Mouse (Mus musculus) intestine, embryonic 14.5 days (tissue): ENCODE data around the gene Rufy3. TPM values are rescaled to one million over a fixed set of nuclear protein-coding genes. Genes with fewer than 3 reads are reported as not detected.

Experiments
- ATAC-seq: fragments of 200-750 bp; cut with Nextera tagmentation; replicated peaks from 2 replicates; pipeline ENCODE4 v1.8.0; 2017; ENCODE audit warnings: low read depth, moderate number of reproducible peaks, moderate TSS enrichment, moderate library complexity; ENCODE audit not compliant: low FRiP score, low TSS enrichment
- DNase-seq: peaks from one replicate; pipeline ENCODE4 v3.0.0-alpha.2; 2018; ENCODE audit warnings: low spot score
- H3K27ac ChIP-seq: fragments of 300-500 bp; sonication (generic); 2 replicates; pipeline ENCODE4 v1.5.1; 2014; ENCODE audit warnings: low read depth, mild to moderate bottlenecking, control low read depth
- H3K27me3 ChIP-seq: fragments of 300-500 bp; sonication (generic); replicated peaks from 2 replicates; pipeline ENCODE4 v1.6.1; 2014; ENCODE audit warnings: low read length, control low read depth; ENCODE audit not compliant: control insufficient read depth, insufficient read depth
- H3K36me3 ChIP-seq: fragments of 300-500 bp; sonication (generic); 2 replicates; pipeline ENCODE4 v1.6.1; 2014; ENCODE audit warnings: low read length, control low read depth; ENCODE audit not compliant: control insufficient read depth, insufficient read depth
- H3K4me1 ChIP-seq: fragments of 300-500 bp; sonication (generic); replicated peaks from 2 replicates; pipeline ENCODE4 v1.6.1; 2014; ENCODE audit warnings: low read length, control low read depth, mixed read lengths; ENCODE audit not compliant: control insufficient read depth, insufficient read depth
- H3K4me2 ChIP-seq: fragments of 300-500 bp; sonication (generic); 2 replicates; pipeline ENCODE4 v1.6.1; 2014; ENCODE audit warnings: low read length
- H3K4me3 ChIP-seq: fragments of 300-500 bp; sonication (generic); 2 replicates; pipeline ENCODE4 v1.5.1; 2014; ENCODE audit warnings: low read depth, low read length, control low read depth, mixed read lengths
- H3K9ac ChIP-seq: fragments of 300-500 bp; sonication (generic); 2 replicates; pipeline ENCODE4 v1.6.1; 2014; ENCODE audit warnings: mild to moderate bottlenecking, low read length
- H3K9me3 ChIP-seq: fragments of 300-500 bp; sonication (generic); 2 replicates; pipeline ENCODE4 v1.6.1; 2016; ENCODE audit warnings: low read length, control low read depth; ENCODE audit not compliant: control insufficient read depth
- whole genome bisulfite sequencing: fragments of 180-500 bp; shearing (Covaris S2); extraction: QIAGEN DNeasy Blood & Tissue Kit; methylation state at CpG from one replicate; pipeline ENCODE4 v1.1.7; 2014; 5-methylcytosine and 5-hydroxymethylcytosine counted together
- polyA plus RNA-seq: library from polyadenylated mRNA; unstranded; fragments of >200 nt; fragmentation: Nextera tagmentation; extraction: Ambion mirVana; gene quantifications from 2 replicates; pipeline ENCODE4 v1.2.1, GENCODE M21; 2014

The Rufy3 gene
- polyA plus RNA-seq, 1 experiment from 2014 or later: 23.4 TPM

GRCm38 (mm10) chr5:88631545-88631944 is 66.7 kb downstream of the Rufy3 start:
- H3K4me1 ChIP-seq: no peaks in the 10 kb centered on the region
- H3K27me3 ChIP-seq: no peaks in the 10 kb centered on the region
- peaks cover 50% of the 10 kb centered on the region for H3K36me3 ChIP-seq
- no peaks in the 10 kb centered on the region for H3K9me3 ChIP-seq
- no peak overlapping the region for H3K27ac ChIP-seq
- DNase-seq (no peak), ATAC-seq (no peak)
- 71% methylated on average over 5 of the region's 5 CpGs for WGBS
- no peak overlapping the region for H3K4me2 ChIP-seq
- H3K9ac ChIP-seq: no peak overlapping the region
- no peak overlapping the region for H3K4me3 ChIP-seq

- H3K27me3 ChIP-seq: no peaks in the 10 kb centered on the region
- H3K36me3 ChIP-seq: peaks cover 52% of the 10 kb centered on the region
- H3K4me1 ChIP-seq: no peaks in the 10 kb centered on the region
- H3K4me3 ChIP-seq: no peak overlapping the region
- H3K9me3 ChIP-seq: no peaks in the 10 kb centered on the region
- no peak overlapping the region for H3K4me2 ChIP-seq
- no peak for ATAC-seq
- 87% methylated on average over 9 of the region's 9 CpGs for WGBS
- H3K9ac ChIP-seq: no peak overlapping the region
- DNase-seq: no peak
- H3K27ac ChIP-seq: no peak overlapping the region
These were observed 67.6 kb downstream of the Rufy3 start for GRCm38 (mm10) chr5:88632463-88632862.

DNA sequence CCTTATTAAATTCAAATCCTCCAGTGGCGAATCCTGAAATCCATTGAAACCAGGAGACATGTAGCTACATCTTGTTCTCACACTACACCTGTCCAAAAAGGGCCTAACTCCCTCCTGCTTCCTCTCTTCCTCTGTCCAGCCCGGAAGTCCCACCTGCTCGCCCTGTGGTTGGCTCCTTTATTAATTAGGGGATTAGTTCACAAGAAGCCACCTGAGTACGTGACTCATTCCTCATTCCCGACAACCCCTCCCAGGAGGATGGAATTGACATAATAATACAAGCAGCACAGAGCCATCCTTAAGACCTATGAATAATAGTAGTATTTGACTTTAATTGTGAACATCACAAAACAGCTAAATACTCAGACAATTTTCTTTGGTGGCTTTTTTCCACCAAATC is 69.2 kb downstream of the Rufy3 start:
- H3K4me2 ChIP-seq: no peak overlapping the region
- no peak overlapping the region for H3K4me3 ChIP-seq
- H3K36me3 ChIP-seq: peaks cover 47% of the 10 kb centered on the region
- DNase-seq (no peak), ATAC-seq (no peak)
- no peaks in the 10 kb centered on the region for H3K27me3 ChIP-seq
- no peaks in the 10 kb centered on the region for H3K9me3 ChIP-seq
- no peak overlapping the region for H3K9ac ChIP-seq
- H3K27ac ChIP-seq: no peak overlapping the region
- no peaks in the 10 kb centered on the region for H3K4me1 ChIP-seq
- WGBS: 87% methylated on average over 5 of the region's 5 CpGs

- ATAC-seq (no peak), DNase-seq (peak; percentile 12)
- Histone ChIP-seq H3K4me1 (no peaks in the 10 kb centered on the region), H3K9ac (no peak overlapping the region), H3K27me3 (no peaks in the 10 kb centered on the region), H3K27ac (no peak overlapping the region), H3K4me2 (no peak overlapping the region), H3K36me3 (peaks cover 78% of the 10 kb centered on the region), H3K9me3 (no peaks in the 10 kb centered on the region), H3K4me3 (no peak overlapping the region)
- 83% methylated on average over 9 of the region's 9 CpGs for WGBS
These were observed 77.9 kb downstream of the Rufy3 start for GRCm38 (mm10) chr5:88642786-88643185.

GRCm38 (mm10) chr5:88643491-88643890 is 78.7 kb downstream of the Rufy3 start:
- no peak for ATAC-seq
- Histone ChIP-seq H3K4me3 (no peak overlapping the region), H3K4me2 (no peak overlapping the region), H3K27ac (no peak overlapping the region), H3K9ac (no peak overlapping the region), H3K27me3 (no peaks in the 10 kb centered on the region), H3K9me3 (no peaks in the 10 kb centered on the region), H3K4me1 (no peaks in the 10 kb centered on the region), H3K36me3 (peaks cover 82% of the 10 kb centered on the region)
- WGBS: 94% methylated on average over 9 of the region's 9 CpGs
- DNase-seq: no peak

- Histone ChIP-seq H3K9me3 (no peaks in the 10 kb centered on the region), H3K4me3 (no peak overlapping the region), H3K36me3 (peaks cover 77% of the 10 kb centered on the region), H3K27me3 (no peaks in the 10 kb centered on the region), H3K27ac (no peak overlapping the region), H3K4me1 (no peaks in the 10 kb centered on the region), H3K4me2 (no peak overlapping the region), H3K9ac (no peak overlapping the region)
- ATAC-seq: no peak
- WGBS: 70% methylated on average over 2 of the region's 2 CpGs
- no peak for DNase-seq
These were observed 80.1 kb downstream of the Rufy3 start for GRCm38 (mm10) chr5:88644901-88645300.

GRCm38 (mm10) chr5:88645405-88645804 is 80.6 kb downstream of the Rufy3 start:
- ATAC-seq: no peak
- Histone ChIP-seq H3K27me3 (no peaks in the 10 kb centered on the region), H3K9ac (no peak overlapping the region), H3K36me3 (peaks cover 82% of the 10 kb centered on the region), H3K4me3 (no peak overlapping the region), H3K4me2 (no peak overlapping the region), H3K9me3 (no peaks in the 10 kb centered on the region), H3K27ac (no peak overlapping the region), H3K4me1 (no peaks in the 10 kb centered on the region)
- WGBS: 68% methylated on average over 5 of the region's 5 CpGs
- no peak for DNase-seq

DNA sequence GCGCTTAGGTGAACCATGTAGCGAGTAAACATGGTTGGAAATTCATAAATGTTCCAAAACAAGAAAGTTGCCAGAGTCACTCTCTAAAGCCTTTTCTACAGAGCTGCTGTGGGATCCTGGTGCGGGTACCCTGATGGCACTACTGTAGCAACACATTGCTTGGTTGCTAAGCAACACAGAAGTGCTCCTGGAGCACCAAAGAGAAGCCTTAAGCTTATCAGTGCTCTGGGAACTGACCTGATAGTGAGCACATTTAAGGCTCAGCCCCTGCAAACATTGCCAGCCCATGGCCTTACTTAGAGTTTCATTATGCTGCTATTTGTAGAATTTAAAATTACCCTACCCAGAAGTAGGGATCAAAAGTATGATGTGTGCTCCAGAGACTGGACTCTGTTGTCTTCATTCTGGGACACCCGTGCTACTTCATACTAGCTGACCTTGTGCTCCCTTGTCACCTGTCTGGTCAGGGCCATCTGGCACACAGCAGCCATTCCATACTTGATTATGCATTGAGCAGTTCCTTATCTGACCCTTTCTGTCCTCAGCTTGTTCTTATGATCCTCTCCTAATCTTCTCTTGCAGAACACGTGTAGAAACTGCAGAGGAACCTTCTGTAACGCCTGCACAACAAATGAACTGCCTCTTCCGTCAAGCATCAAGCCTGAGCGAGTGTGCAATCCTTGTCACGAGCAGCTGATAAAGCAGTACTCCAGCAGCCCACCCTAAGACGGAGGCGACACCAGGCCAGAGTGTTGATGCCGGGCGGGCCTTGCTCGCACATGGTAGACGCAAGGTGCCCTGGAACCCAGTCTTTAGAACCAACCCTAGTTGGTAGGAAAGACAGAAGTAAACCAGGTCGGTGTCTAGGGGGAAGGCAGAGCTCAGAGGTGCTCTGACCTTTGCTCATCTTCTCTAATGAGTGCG is 84.7 kb downstream of the Rufy3 start:
- no peak overlapping the region for H3K27ac ChIP-seq
- 77% methylated on average over 17 of the region's 17 CpGs for whole genome bisulfite sequencing
- peaks cover 57% of the 10 kb centered on the region for H3K36me3 ChIP-seq
- DNase-seq: no peak
- no peaks in the 10 kb centered on the region for H3K9me3 ChIP-seq
- no peak overlapping the region for H3K4me3 ChIP-seq
- H3K4me1 ChIP-seq: no peaks in the 10 kb centered on the region
- no peak overlapping the region for H3K4me2 ChIP-seq
- no peak overlapping the region for H3K9ac ChIP-seq
- 0 out of 2 replicates have a peak, but pooled peaks have one; percentile 43 for ATAC-seq
- H3K27me3 ChIP-seq: no peaks in the 10 kb centered on the region

DNA sequence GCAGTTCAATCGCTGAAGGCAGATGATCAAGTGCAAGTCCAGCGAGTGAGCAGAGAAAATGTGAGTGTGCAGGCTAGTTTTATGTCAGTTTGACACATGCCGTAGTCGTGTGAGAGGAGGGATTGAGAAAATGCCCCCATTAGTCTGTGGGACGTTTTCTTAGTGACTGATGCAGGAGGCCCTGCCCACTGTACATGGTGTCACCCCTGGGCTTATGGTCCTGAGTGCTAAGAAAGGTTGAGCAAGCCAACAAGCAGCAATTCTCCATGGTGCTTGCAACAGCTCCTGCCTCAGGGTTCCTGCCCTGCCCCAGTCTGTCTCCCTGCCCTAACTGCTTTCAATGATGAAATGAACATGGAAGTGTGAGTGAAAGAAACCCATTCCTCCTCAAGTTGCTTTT is 87.7 kb downstream of the Rufy3 start:
- H3K9me3 ChIP-seq: no peaks in the 10 kb centered on the region
- no peak overlapping the region for H3K4me3 ChIP-seq
- no peaks in the 10 kb centered on the region for H3K27me3 ChIP-seq
- no peak overlapping the region for H3K27ac ChIP-seq
- no peak for DNase-seq
- peaks cover 53% of the 10 kb centered on the region for H3K36me3 ChIP-seq
- no peaks in the 10 kb centered on the region for H3K4me1 ChIP-seq
- no peak for ATAC-seq
- H3K4me2 ChIP-seq: no peak overlapping the region
- no peak overlapping the region for H3K9ac ChIP-seq
- 81% methylated on average over 5 of the region's 5 CpGs for WGBS
